Mouse (Mus musculus) brain, embryonic 14.5 days (tissue): Measurements from ENCODE around the gene Tdrd6. TPM values are rescaled to one million over a fixed set of nuclear protein-coding genes. Genes with fewer than 3 reads are reported as not detected.

Experiments
- DNase-seq: peaks from one replicate; pipeline ENCODE4 v3.0.0-alpha.2; 2011; ENCODE audit warnings: low read depth
- CTCF ChIP-seq: fragments of 200-500 bp; IDR thresholded peaks from 2 replicates; pipeline ENCODE4 v1.5.1; 2012; ENCODE audit warnings: inconsistent platforms, mild to moderate bottlenecking, moderate library complexity, borderline replicate concordance; ENCODE audit not compliant: insufficient read depth, insufficient read length; ENCODE audit errors: extremely low read depth
- POLR2A ChIP-seq: fragments of 200-500 bp; IDR thresholded peaks from 2 replicates; pipeline ENCODE4 v1.6.1; 2012; ENCODE audit warnings: mild to moderate bottlenecking, inconsistent platforms, borderline replicate concordance; ENCODE audit not compliant: poor library complexity, insufficient read depth, insufficient read length, severe bottlenecking; ENCODE audit errors: extremely low read depth
- polyA plus RNA-seq: library from polyadenylated mRNA; depleted of rRNA; stranded (reverse); fragments of >200 nt; gene quantifications from 2 replicates; pipeline ENCODE4 v1.2.3, GENCODE M21; 2012

Gene Tdrd6
- polyA plus RNA-seq, 1 experiment, result 0.83 TPM

- TF ChIP-seq POLR2A, result no peak
- peak; percentile 79; the same call in 1 of the 2 replicates for TF ChIP-seq CTCF
- DNase-seq, result peak; percentile 87
Measured at GRCm38 (mm10) chr17:43611586-43611985, 18.5 kb downstream of the Tdrd6 start.

- TF ChIP-seq CTCF (peak; percentile 82; the same call in 1 of the 2 replicates), POLR2A (no peak)
Measured at GRCm38 (mm10) chr17:43606704-43607103, 23.4 kb downstream of the Tdrd6 start.

GRCm38 (mm10) chr17:43598706-43599105 is 31.4 kb downstream of the Tdrd6 start:
- TF ChIP-seq CTCF, result no peak
- no peak for TF ChIP-seq POLR2A
- no peak for DNase-seq

More at GRCm38 (mm10) chr17:43606704-43607103, 23.4 kb downstream of the Tdrd6 start:
- peak; percentile 73 for DNase-seq

- no peak for DNase-seq
- peak; percentile 2; the same call in 1 of the 2 replicates for TF ChIP-seq CTCF
- TF ChIP-seq POLR2A, result no peak
Measured at GRCm38 (mm10) chr17:43597742-43598141, 32.4 kb downstream of the Tdrd6 start.

DNA sequence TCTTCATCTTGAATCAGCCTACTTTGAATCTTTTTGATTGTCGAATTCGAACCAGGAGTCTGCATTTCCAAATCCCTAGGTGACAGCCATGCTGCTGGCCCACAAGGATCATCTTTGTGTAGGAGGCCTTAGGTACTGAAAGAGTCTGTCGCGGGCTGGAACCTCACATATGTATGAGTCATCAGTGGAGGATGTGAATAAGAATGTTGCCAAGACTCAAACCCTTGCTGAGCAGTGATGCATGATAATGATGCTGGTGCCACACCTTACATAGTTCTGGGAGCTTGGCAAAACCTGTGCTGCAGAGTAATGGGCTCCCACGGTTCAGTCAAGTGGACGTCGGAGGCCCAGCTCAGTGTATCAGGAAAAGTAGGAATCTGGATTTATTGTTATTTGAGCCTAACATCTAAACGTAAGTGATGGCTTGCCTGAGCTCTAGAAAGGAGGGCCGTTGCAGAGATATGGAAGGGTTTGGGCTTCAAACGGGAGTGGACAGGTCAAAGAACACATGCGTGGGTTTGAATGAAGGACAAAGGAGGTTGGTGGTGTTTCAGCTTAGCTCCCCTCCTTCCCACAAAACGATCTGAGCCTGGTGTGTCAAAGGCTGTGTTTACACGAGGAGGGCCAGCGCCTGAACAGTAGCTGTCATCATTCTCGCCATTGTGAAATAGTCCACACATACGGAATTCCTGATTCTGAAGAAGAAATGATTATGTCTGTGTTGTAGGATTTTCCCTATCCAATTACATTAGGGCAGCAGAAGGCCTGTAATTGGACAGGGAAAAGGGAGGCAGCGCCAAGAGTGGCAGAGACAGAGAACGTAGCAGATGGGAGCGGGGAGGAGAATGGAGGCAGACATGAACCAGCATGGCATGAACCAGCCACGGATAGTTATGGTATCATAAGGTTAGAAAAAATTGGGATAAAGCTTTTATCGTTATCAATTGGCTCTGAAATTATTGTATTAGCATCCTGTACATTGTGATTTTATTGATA is 37.5 kb downstream of the Tdrd6 start:
- no peak for TF ChIP-seq POLR2A
- no peak for TF ChIP-seq CTCF

GRCm38 (mm10) chr17:43590531-43590930 is 39.6 kb downstream of the Tdrd6 start:
- DNase-seq, result peak; percentile 50
- TF ChIP-seq CTCF, result no peak
- TF ChIP-seq POLR2A, result no peak

More for the DNA sequence above, 37.5 kb downstream of the Tdrd6 start:
- DNase-seq, result peak; percentile 49

DNA sequence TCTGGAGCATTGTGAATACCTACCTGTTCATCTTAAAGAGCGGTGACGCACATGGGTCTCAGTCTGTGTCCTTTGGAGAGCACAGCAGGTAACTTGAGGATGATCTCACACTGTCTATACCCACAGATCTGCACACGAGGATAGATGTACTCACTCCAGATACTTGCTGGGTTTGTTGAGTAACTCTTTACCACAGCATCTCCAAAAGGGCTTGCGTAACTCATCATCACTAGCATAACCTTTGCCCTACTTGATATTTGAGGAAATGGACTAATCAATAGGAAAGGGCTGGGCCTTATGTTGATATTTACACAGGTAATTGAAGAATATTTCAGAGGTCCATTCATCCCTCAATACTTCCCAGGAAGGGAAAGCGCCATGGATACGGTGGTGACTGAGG is 40.3 kb downstream of the Tdrd6 start:
- TF ChIP-seq POLR2A, result no peak
- TF ChIP-seq CTCF, result no peak
- no peak for DNase-seq

- TF ChIP-seq CTCF (no peak), POLR2A (no peak)
- no peak for DNase-seq
Measured at GRCm38 (mm10) chr17:43587278-43587677, 42.8 kb downstream of the Tdrd6 start.

DNA sequence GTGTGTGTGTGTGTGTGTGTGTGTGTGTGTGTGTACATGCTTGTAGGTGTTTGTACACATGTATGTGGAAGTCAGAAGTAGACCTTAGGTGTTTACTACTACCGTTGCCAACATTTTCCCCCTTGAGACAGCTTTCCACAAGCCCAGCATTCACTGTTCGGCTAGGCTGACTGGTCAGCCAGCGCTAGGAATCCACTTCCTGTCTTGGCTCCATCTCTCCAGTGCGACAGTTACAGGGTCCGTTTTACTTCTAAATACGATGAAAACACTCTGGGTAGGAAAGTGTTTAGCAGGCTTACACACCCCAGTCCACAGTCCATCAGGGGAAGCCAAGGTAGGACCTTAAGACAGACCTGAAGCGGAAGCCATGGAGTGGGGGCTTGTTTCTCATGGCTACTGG is 45.3 kb downstream of the Tdrd6 start:
- TF ChIP-seq POLR2A (no peak), CTCF (no peak)
- DNase-seq, result no peak

DNA sequence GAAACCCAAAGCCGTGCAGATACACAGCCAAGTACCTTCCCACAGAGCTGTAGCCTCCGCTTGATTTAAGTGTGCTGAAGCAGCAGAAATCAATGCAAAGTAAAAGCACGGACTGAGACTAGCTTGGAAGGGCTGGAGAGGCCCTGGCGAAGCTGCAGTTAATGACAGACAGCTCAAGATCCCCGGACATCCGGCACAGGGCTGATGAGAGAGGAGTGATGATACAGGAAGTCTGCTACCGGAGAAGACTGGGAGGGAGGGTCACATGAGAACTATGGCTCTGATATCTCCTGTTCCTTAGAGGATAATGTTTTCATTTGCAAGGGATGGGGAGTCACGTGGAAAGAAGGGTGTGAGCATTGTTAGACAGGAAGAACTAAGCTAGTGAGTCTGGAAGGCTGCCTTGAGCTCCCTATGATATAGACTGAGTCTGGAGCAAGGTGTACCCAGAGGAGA is 49.1 kb downstream of the Tdrd6 start:
- TF ChIP-seq CTCF, result no peak
- TF ChIP-seq POLR2A, result no peak
- peak; percentile 66 for DNase-seq

GRCm38 (mm10) chr17:43580456-43580855 is 49.6 kb downstream of the Tdrd6 start:
- TF ChIP-seq POLR2A (no peak), CTCF (no peak)
- DNase-seq, result peak; percentile 12
